Mouse (Mus musculus) stomach, postnatal 0 days (tissue): ENCODE data around the gene Tgoln1. TPM values are rescaled to one million over a fixed set of nuclear protein-coding genes. Genes with fewer than 3 reads are reported as not detected.

ENCODE experiments used
- ATAC-seq: fragments of 200-750 bp; cut with Nextera tagmentation; 2 replicates; pipeline ENCODE4 v1.8.0; 2017; ENCODE audit not compliant: low FRiP score, low TSS enrichment
- DNase-seq: peaks from one replicate; pipeline ENCODE4 v3.0.0-alpha.2; 2016; ENCODE audit warnings: low spot score
- H3K27ac ChIP-seq: fragments of 300-500 bp; sonication (generic); replicated peaks from 2 replicates; pipeline ENCODE4 v1.5.1; 2014; ENCODE audit warnings: mild to moderate bottlenecking, control low read depth
- H3K27me3 ChIP-seq: fragments of 300-500 bp; sonication (generic); 2 replicates; pipeline ENCODE4 v1.6.1; 2014; ENCODE audit warnings: low read length; ENCODE audit not compliant: control insufficient read depth, insufficient read depth
- H3K36me3 ChIP-seq: fragments of 300-500 bp; sonication (generic); 2 replicates; pipeline ENCODE4 v1.6.1; 2014; ENCODE audit warnings: low read length, mixed read lengths; ENCODE audit not compliant: control insufficient read depth, insufficient read depth
- H3K4me1 ChIP-seq: fragments of 300-500 bp; sonication (generic); replicated peaks from 2 replicates; pipeline ENCODE4 v1.6.1; 2014; ENCODE audit warnings: antibody characterized with exemption; ENCODE audit not compliant: control insufficient read depth, insufficient read depth
- H3K4me2 ChIP-seq: fragments of 300-500 bp; sonication (generic); replicated peaks from 2 replicates; pipeline ENCODE4 v1.6.1; 2014; ENCODE audit warnings: low read depth, mild to moderate bottlenecking, control low read depth, moderate library complexity
- H3K4me3 ChIP-seq: fragments of 300-500 bp; sonication (generic); 2 replicates; pipeline ENCODE4 v1.5.1; 2014; ENCODE audit warnings: low read depth, low read length, control low read depth
- H3K9ac ChIP-seq: fragments of 300-500 bp; sonication (generic); 2 replicates; pipeline ENCODE4 v1.6.1; 2014; ENCODE audit warnings: mild to moderate bottlenecking, low read length, control low read depth, mixed read lengths
- H3K9me3 ChIP-seq: fragments of 300-500 bp; sonication (generic); 2 replicates; pipeline ENCODE4 v1.6.1; 2016; ENCODE audit warnings: low read length; ENCODE audit not compliant: control insufficient read depth
- CTCF ChIP-seq: IDR thresholded peaks from 2 replicates; pipeline ENCODE4 v1.5.1; 2016; ENCODE audit warnings: antibody characterized with exemption, low read depth, mild to moderate bottlenecking, moderate library complexity
- EP300 ChIP-seq: optimal IDR thresholded peaks from 2 replicates; pipeline ENCODE3; 2016; ENCODE audit warnings: antibody characterized with exemption
- WGBS: fragments of 180-500 bp; shearing (Covaris S2); extraction: QIAGEN DNeasy Blood & Tissue Kit; methylation state at CpG from one replicate; pipeline ENCODE4 v1.1.7; 2014; 5-methylcytosine and 5-hydroxymethylcytosine counted together
- polyA plus RNA-seq: library from polyadenylated mRNA; unstranded; fragments of >200 nt; fragmentation: Nextera tagmentation; extraction: Ambion mirVana; gene quantifications from 2 replicates; pipeline ENCODE4 v1.2.1, GENCODE M21; 2015

Gene Tgoln1
- polyA plus RNA-seq, 1 experiment from 2014 or later, result 37.2 TPM

GRCm38 (mm10) chr6:72601732-72602131 is 15.1 kb downstream of the Tgoln1 start:
- DNase-seq, result peak; percentile 90
- no peak overlapping the region for H3K4me2 ChIP-seq
- no peak for TF ChIP-seq EP300
- peak; percentile 94 for TF ChIP-seq CTCF
- no peaks in the 10 kb centered on the region for H3K9me3 ChIP-seq
- 24% methylated on average over 1 of the region's 1 CpGs for WGBS
- no peak overlapping the region for H3K27ac ChIP-seq
- H3K36me3 ChIP-seq, result peaks cover 12% of the 10 kb centered on the region; the same call in 1 of the 2 replicates
- no peaks in the 10 kb centered on the region for H3K27me3 ChIP-seq
- ATAC-seq, result peak; percentile 59
- 0 out of 2 replicates have a peak, but pooled peaks cover 3% of the 10 kb centered on the region for H3K4me1 ChIP-seq
- no peak overlapping the region for H3K4me3 ChIP-seq
- H3K9ac ChIP-seq, result no peak overlapping the region

- H3K4me3 ChIP-seq, result no peak overlapping the region
- peaks cover 9% of the 10 kb centered on the region; the same call in 1 of the 2 replicates for H3K36me3 ChIP-seq
- H3K27ac ChIP-seq, result no peak overlapping the region
- H3K9me3 ChIP-seq, result no peaks in the 10 kb centered on the region
- WGBS, result 80% methylated on average over 12 of the region's 12 CpGs
- no peak for TF ChIP-seq CTCF
- TF ChIP-seq EP300, result no peak
- H3K27me3 ChIP-seq, result no peaks in the 10 kb centered on the region
- H3K4me1 ChIP-seq, result 0 out of 2 replicates have a peak, but pooled peaks cover 4% of the 10 kb centered on the region
- no peak overlapping the region for H3K4me2 ChIP-seq
- no peak overlapping the region for H3K9ac ChIP-seq
- no peak for DNase-seq
- no peak for ATAC-seq
Observed at GRCm38 (mm10) chr6:72600771-72601170, 16.0 kb downstream of the Tgoln1 start.

GRCm38 (mm10) chr6:72600216-72600615 is 16.6 kb downstream of the Tgoln1 start:
- Histone ChIP-seq H3K9ac (no peak overlapping the region), H3K4me1 (0 out of 2 replicates have a peak, but pooled peaks cover 4% of the 10 kb centered on the region), H3K27me3 (no peaks in the 10 kb centered on the region), H3K4me2 (no peak overlapping the region), H3K36me3 (peaks cover 8% of the 10 kb centered on the region; the same call in 1 of the 2 replicates), H3K27ac (peak overlapping the region; percentile 56; the same call in 1 of the 2 replicates), H3K4me3 (no peak overlapping the region), H3K9me3 (no peaks in the 10 kb centered on the region)
- 57% methylated on average over 6 of the region's 6 CpGs for WGBS
- no peak for DNase-seq
- no peak for ATAC-seq
- TF ChIP-seq EP300 (no peak), CTCF (no peak)

- ATAC-seq, result peak; percentile 32
- peak overlapping the region; percentile 68 for H3K4me3 ChIP-seq
- H3K9ac ChIP-seq, result peak overlapping the region; percentile 68
- TF ChIP-seq CTCF, result no peak
- TF ChIP-seq EP300, result no peak
- H3K4me2 ChIP-seq, result peak overlapping the region; percentile 68
- 0 out of 2 replicates have a peak, but pooled peaks cover 3% of the 10 kb centered on the region for H3K36me3 ChIP-seq
- no peaks in the 10 kb centered on the region for H3K27me3 ChIP-seq
- 26% methylated on average over 12 of the region's 12 CpGs for WGBS
- H3K9me3 ChIP-seq, result no peaks in the 10 kb centered on the region
- H3K4me1 ChIP-seq, result 0 out of 2 replicates have a peak, but pooled peaks cover 4% of the 10 kb centered on the region
- H3K27ac ChIP-seq, result peak overlapping the region; percentile 94
- no peak for DNase-seq
Observed at GRCm38 (mm10) chr6:72598791-72599557, 17.8 kb downstream of the Tgoln1 start.

GRCm38 (mm10) chr6:72597956-72598753 is 18.6 kb downstream of the Tgoln1 start, which contains the start of the genes Elmod3 and Retsat:
Elmod3 (minus strand) TSS chr6:72598413.
Retsat (plus strand) TSS chr6:72598475.
- TF ChIP-seq CTCF (no peak), EP300 (no peak)
- peak; percentile 93 for DNase-seq
- 1% methylated on average over 38 of the region's 38 CpGs for WGBS

More at GRCm38 (mm10) chr6:72597956-72598753, 18.6 kb downstream of the Tgoln1 start, which contains the start of the genes Elmod3 and Retsat:
- H3K27me3 ChIP-seq, result no peaks in the 10 kb centered on the region
- H3K9ac ChIP-seq, result peak within 1 kb of the TSS; percentile 75
- H3K4me1 ChIP-seq, result 0 out of 2 replicates have a peak, but pooled peaks cover 4% of the 10 kb centered on the region
- H3K9me3 ChIP-seq, result no peaks in the 10 kb centered on the region
- peak; percentile 86 for ATAC-seq
- peak within 1 kb of the TSS; percentile 68 for H3K4me3 ChIP-seq
- H3K27ac ChIP-seq, result peak within 1 kb of the TSS; percentile 94
- H3K36me3 ChIP-seq, result no peaks in the 10 kb centered on the region
- peak within 1 kb of the TSS; percentile 68 for H3K4me2 ChIP-seq
